Mouse (Mus musculus) cerebellum, postnatal 36 days (tissue): ENCODE measurements at regions not wholly inside any gene's neighbourhood (a gene's known extent, or its start where the extent isn't known, plus 50 kb on each side); places are given as distances from the start of the nearest gene placed in this dataset.

Experiments used
- DNase-seq, 2 experiments: peaks; one replicate each; pipeline ENCODE4 v3.0.0; 2021 to 2022; ENCODE audit warnings: mixed read lengths in 2 of 2

DNA sequence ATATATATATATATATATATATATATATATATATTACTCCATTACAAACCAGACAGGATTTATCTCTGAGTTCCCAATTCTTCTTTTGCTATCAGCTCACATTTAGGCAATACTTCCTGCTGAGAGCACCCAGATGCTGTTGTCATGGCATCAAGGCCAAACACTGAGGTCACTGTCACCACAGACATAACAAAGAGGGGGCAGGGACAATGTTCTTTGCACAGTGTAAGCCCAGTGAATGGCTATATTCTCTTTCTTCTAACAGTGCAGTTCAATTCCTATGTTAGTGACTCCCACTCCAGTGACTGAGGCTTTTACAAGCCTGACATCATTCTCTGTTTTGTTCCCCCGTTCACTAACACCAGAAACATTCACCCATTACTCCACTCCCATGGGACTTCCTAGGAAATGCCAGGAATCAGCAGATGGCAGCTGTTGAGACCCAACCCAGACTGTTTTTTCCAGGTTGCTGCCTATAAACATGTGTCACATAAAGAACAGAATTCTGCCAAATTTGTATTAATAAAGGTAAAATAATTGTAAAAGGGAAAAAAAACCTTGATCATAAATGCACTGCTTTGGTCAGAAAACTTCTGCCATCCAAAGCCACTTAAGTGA is 289.5 kb downstream of the Slc22a22 start:
- DNase-seq = no peak

- no peak for DNase-seq
These were observed 298.3 kb downstream of the Slc22a22 start for GRCm38 (mm10) chr15:57179138-57179537.

- DNase-seq = no peak
These were observed 304.7 kb downstream of the Slc22a22 start for GRCm38 (mm10) chr15:57172723-57173122.

DNA sequence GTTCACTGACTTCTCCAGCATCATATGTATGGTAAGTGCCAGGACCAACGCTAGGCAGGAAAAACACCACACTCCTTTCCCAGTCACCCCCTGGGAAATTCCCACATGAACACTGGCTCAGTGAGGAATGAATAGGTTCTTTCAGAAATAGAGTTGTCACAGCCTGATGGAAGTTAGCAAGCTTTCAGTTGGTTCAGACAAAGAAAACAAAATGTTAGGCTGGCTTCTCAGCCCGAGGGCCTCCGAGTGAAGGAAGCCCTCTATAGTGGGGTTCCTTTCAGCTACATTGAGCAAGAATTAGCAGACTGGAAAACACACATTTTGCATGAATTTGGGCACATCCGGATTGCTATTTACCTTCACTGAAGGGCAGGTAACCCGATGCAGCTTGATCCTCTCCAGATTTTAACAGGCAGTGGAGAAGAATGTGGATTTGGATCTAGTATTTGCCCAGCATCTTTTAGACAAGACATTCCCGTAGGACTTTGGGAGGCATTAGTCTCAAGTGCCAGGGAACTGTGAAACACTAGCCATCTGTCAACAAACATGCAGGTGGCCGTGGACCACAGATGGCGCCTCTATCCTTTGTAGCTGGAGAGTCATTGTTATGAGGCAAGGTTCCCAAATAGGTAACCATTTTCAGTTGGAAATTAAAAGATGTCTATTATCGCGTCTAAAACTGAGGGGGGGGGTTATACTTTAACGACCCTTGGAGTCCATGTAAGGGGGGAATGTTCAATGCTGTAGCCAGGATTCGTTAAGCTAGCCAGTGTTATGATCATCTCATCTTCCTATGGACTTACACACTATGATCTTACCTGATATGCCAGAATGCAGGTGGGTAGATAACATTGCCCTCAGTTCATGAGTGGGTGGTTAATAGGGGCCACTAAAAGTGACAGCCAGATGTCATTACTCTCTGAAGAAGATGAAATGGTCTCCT is 314.8 kb downstream of the Slc22a22 start:
- DNase-seq = peak; percentile 77 to 79

DNA sequence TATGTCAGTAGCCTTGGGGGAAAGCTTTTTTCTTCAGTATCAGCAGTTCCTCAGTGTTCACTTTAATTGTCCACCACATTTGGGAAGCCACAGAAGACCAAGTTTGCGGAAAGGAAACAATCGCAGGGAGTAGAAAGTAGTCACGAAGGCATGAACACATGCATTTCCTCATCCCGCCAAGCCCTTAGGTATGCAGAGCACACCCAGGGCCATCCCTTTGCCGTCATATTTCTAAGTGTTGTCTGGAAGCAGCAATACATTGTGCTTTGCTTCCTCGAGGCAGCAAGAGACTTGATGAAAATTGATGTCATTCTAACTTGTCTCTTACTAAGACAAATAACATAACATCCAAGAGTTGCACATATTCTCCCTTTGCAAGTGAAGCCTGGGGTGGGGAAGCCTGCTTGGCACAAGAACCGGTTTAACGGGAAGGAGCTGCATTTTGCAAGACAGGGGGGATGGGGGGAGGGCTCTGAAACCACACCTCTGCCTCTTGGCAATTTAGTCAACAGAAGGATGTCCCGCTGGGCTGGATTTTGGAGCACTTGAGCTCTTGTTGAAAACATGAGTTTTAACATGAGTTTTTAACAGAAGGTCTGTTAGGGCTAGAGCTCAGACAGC is 337.2 kb downstream of the Slc22a22 start:
- DNase-seq = no peak

GRCm38 (mm10) chr15:57104711-57105110 is 372.7 kb downstream of the Slc22a22 start:
- no peak for DNase-seq

DNA sequence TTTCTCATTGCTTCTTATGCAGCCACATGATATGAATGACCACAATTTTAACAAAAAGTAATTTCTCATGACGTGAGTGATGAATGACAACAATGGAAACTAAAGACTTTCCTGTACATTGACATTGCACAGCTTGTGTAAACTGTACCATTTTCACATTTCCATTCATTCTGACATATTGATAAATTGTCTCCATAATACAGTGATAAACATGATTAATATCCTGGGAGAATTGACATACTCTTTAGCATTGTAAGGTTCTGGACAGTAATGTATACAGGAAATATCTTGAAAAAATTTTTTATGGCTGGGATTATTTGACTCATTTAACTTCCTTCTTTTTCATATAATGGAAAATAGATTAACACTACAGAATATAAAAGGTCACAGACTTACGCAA is 380.1 kb downstream of the Slc22a22 start:
- DNase-seq = no peak

- DNase-seq = no peak
These were observed 397.6 kb downstream of the Slc22a22 start for GRCm38 (mm10) chr15:57079806-57080205.

GRCm38 (mm10) chr15:57073776-57074175 is 403.6 kb downstream of the Slc22a22 start:
- DNase-seq = no peak

DNA sequence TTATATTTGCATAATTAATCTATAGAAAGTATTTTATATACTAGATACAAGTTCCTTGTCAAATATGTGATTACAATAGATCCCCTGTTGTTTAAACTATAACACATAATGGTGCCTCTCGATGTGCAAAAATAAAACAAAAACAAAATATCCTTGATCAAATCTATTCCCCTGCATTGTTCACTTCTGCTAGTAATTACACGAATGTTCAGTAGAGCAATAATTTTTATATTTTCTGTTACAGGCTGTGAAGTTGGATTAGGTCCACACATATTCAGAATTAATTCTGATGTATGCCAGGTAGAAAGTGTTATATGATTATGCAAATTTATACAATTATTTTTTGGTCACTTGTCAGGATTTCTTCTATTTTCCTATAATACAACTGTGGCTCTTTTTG is 415.9 kb downstream of the Slc22a22 start:
- DNase-seq = no peak

DNA sequence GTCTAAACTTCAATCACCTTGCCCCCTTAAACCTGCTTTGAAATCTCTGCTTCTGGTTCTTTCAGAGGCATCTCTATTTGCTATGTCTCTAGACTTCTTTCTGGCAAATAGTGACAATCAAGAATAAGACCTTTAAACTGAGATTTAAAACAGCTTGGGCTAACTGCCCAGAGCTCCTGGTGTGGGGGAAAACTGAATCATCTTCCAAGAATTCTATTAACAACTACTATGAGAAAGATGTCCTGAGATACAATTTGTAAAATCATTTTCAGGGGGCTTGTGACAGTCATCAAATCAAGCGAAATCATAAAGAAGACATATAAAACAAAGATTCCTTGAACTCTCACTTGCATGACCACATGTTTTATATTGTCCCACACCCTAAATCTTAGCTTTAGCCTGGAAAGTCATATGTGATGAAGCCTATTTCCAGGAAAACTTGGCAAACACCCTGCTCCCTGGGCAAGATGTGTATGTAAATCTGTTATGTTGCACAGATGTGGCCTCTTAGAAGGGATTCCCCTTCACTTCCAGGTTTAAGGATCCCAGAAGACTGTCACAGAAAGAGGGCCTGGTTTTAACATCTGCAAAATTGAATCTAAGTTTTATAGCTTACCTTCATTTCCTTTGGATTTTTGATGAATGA is 417.8 kb downstream of the Slc22a22 start:
- DNase-seq = no peak

DNA sequence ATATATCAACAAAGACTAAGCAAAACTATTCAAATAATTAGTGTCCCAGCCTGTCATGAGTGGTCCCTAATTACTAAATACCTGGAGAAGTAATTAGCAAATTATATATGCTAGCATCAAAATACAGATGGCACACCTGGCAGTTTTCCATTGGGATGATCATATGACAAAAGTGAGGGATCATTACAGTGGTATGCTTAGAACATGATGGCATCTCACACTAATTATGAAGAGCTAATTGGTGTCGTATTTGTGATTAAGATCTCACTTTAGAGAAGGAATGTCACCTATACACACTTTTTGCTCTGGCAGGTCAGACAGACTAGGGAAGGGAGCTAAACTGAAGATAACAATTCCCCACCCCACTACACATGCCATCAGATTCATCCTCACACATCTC is 425.1 kb downstream of the Slc22a22 start:
- DNase-seq = no peak

GRCm38 (mm10) chr15:57036806-57037566 is 440.4 kb downstream of the Slc22a22 start:
- DNase-seq = no peak

DNA sequence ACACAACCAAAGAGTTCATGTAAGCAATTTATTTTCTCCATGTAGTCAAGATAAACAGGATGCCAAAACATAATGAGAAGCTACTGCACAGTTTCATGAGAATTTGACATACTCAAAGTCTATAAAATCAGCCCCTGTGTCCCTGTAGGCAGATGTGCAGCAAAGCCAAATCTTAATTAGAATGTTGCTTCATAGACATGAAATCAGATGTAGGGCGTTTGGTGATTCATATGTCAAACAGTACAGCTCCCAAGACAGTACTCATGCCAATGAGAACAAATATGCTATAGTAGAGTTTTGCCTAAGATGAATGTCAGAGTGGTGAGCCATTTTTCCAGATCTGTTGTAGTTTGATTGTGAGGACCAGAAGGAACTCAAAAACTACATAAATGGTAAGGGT is 444.4 kb downstream of the Slc22a22 start:
- DNase-seq = no peak
